Mouse (Mus musculus): ENCODE results near the gene Tagap.

DNA sequence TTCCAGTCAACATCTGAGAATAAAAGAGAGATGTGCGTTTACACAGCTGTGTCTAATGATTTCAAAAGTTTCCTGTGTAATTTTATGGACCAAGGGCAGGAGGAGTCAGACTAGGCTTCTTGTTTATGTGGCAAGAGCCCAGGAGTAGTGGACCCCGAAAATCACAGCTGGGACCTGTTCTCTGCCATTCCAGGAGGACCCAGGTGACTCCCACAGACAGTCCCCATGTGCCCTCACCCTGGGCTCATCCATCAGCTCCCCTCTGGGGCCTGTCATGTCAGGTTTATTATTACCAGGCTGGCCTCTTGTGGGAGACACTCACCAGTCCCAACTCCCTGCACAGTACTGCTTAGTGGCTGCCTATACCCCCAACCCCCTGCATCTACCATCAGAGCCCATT lies 6.6 kb upstream of the Tagap start:
- TF ChIP-seq POLR2A (IDR thresholded peaks at IDR 0.05; ENCODE audit: insufficient read length, low read depth) = no peak
- no peak for TF ChIP-seq MYOD1 (IDR thresholded peaks at IDR 0.05; ENCODE audit: control insufficient read depth in 1 of 3, insufficient read length in 2 of 3, low read depth in 2 of 3)
- TF ChIP-seq MAX (IDR thresholded peaks at IDR 0.05; ENCODE audit: low read depth) = no peak

Measured in myocyte (in vitro differentiated cells).